Mouse (Mus musculus) lung, adult 2 months (tissue): ENCODE results near the gene Tenm3.

Experiments
- CTCF ChIP-seq: fragments of 200-500 bp; IDR thresholded peaks from 2 replicates; pipeline ENCODE4 v1.5.1; 2011; ENCODE audit warnings: mild to moderate bottlenecking, low read length, control low read depth; ENCODE audit not compliant: insufficient read depth
- POLR2A ChIP-seq: fragments of 200-500 bp; IDR thresholded peaks from 2 replicates; pipeline ENCODE4 v1.6.1; 2011; ENCODE audit warnings: low read depth, mild to moderate bottlenecking, control low read depth, low read length, borderline replicate concordance; ENCODE audit errors: extremely low read depth

DNA sequence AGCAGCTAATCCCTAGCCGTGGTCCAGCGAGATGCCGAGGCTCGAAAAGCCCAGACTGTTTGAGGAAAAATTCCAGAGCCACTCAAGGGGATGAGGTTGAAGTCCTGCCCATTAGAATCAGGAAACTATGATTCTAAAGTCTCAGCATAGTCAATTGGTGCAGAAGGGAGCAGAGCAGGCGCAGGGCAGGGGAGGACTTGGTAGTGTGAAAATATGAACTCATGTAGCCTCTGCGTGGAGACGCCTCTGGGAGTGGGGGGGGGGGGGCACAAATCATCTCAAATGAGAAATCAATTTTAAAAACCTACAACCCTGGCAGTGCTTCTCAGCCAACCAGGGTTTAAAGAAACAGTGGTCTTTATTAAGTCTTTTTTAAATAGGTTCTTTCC is 392.5 kb downstream of the Tenm3 start:
- no peak for TF ChIP-seq POLR2A
- no peak for TF ChIP-seq CTCF
